Mouse (Mus musculus) spleen, postnatal 0 days (tissue): Measurements from ENCODE around the gene Fcnb. TPM values are rescaled to one million over a fixed set of nuclear protein-coding genes. Genes with fewer than 3 reads are reported as not detected.

ENCODE experiments used
- polyA plus RNA-seq: library from polyadenylated mRNA; unstranded; fragments of >200 nt; fragmentation: Nextera tagmentation; extraction: Ambion mirVana; gene quantifications from 2 replicates; pipeline ENCODE4 v1.2.1, GENCODE M21; 2015

The Fcnb gene
- 40.3 and 52.4 TPM in 2 replicates for polyA plus RNA-seq

DNA sequence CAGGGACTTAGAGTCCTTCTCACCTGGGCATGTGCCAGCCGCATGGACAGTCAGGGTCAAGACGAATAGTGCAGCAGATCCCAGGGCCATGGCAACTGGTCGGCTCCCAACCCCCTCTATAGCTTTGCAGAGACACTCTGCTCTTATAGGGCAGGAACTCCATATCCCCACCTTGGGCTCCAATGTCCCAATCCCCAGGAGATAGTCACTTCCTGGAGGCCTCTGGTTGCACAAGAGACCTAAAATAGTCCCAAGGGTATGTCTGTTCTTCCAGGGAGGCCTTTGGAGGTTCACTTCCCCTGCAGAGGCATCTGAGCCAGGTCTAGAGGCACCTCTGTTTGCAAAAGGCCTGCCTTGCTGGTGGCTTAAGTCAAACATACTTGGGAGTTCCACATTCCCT, at the start of gene Fcnb:
TSS of gene Fcnb (minus strand) at position 118 of the 400 bp plus-strand sequence.

Other genes starting within 250 kb of the Fcnb start
- gene Col5a1, start 198.5 kb downstream of the Fcnb start, polyA plus RNA-seq = 34.7 and 37.0 TPM in 2 replicates
- 4.2 and 4.8 TPM in 2 replicates for gene Olfm1, start 108.1 kb upstream of the Fcnb start, polyA plus RNA-seq